ENCODE assay signal across 9 mouse cellular contexts in the genomic region with DNA sequence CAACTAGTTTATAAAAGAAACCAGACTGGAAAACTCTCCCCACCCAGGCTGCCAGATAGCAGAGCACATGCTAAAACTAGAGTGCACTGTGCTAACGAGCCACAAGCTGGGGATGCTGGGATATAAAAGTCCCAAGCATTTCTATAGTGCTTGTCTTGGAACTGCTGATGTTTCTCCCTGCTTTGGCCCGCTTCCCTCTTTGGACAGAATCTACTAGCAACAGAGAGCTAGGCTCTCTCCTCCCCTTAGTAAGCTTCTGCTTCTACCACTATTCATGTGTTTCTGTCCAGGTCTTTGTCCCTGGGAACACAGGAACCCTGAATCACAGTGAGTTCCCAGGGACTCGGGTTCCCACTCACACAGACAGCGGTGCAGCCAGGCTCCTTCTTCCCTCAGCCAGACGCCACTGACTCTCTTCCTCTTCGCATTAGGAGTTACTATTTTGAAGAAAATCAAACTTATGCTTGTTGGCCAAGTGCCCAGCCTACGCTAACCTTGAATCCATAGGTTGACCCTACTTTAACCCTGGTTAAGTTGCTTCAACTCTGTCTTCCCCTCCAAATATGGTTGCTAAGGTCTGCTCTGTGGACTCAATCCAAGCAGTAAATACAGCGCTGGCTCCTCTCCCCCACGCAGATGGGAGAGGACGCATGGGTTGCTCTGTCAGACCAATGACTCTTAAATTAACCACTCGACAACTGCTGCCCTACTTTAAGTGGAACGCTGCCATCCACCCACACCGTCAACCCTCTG.
DNase-seq lines count a peak whose midpoint lies in the region; ATAC-seq and TF ChIP-seq lines count a peak whose summit lies in the region.
"Had no signal": no experiment of that assay in that cellular context is flagged by ENCODE, and none has a peak within 500 bp of the region (broad histone marks: within the 10 kb centered on the region; RNA-seq: fewer than 3 reads in every experiment).

No protein-coding gene starts in this region.

- H3K4me2 ChIP-seq in kidney, embryonic 16.5 days (replicated peaks; ENCODE audit: low read depth, low read length): peak overlapping the region; percentile 16; the same call in 1 of the 2 replicates
- H3K4me2 ChIP-seq in myocyte (ENCODE audit: low read depth): peak overlapping the region; percentile 60

- H3K9ac ChIP-seq in kidney, embryonic 16.5 days (replicated peaks; ENCODE audit: low read length): peak overlapping the region; percentile 42; the same call in 1 of the 2 replicates

- no peaks in the 10 kb centered on the region for H3K9me3 ChIP-seq in kidney, embryonic 16.5 days (ENCODE audit: low read length)

- WGBS in kidney, embryonic 16.5 days: 40% methylated on average over 13 of the region's 13 CpGs

- TF ChIP-seq POLR2A in myocyte (IDR thresholded peaks at IDR 0.05; ENCODE audit: insufficient read length, low read depth): no peak

- peaks cover 23% of the 10 kb centered on the region for H3K4me1 ChIP-seq in kidney, embryonic 16.5 days (ENCODE audit: insufficient read depth, low read length)

- H3K27me3 ChIP-seq in kidney, embryonic 16.5 days (ENCODE audit: insufficient read depth, low read length): no peaks in the 10 kb centered on the region
- H3K27me3 ChIP-seq in myocyte (ENCODE audit: control insufficient read depth, insufficient read depth, insufficient read length): peaks cover 52% of the 10 kb centered on the region
- H3K27me3 ChIP-seq: Patski had no signal

- H3K36me3 ChIP-seq in kidney, embryonic 16.5 days (ENCODE audit: insufficient read depth, low read length): no peaks in the 10 kb centered on the region
- H3K36me3 ChIP-seq in myocyte (ENCODE audit: control insufficient read depth, insufficient read depth): no peaks in the 10 kb centered on the region

- no peaks in the 10 kb centered on the region for H3K79me2 ChIP-seq in myocyte (ENCODE audit: control insufficient read depth, insufficient read depth)

- peak; percentile 45 for DNase-seq in layer of hippocampus, adult 9-11 months
- no peak for DNase-seq in layer of hippocampus, adult 9-10 months (ENCODE audit: low spot score)
- DNase-seq in cerebellum, adult 18-20 months: peak; percentile 56 to 58
- peak; percentile 83 for DNase-seq in gastrocnemius, adult 18-20 months (ENCODE audit: low spot score)
- no peak for DNase-seq in natural killer cell, adult 2 months (ENCODE audit: low spot score in 2 of 2)
- no peak for DNase-seq in embryo, embryonic 9.5 days (ENCODE audit: extremely low spot score)

- H3K27ac ChIP-seq in kidney, embryonic 16.5 days (ENCODE audit: low read length): peak overlapping the region; percentile 92

- ATAC-seq in kidney, embryonic 16.5 days (ENCODE audit: low FRiP score, low TSS enrichment): peak; percentile 88
- ATAC-seq: Patski had no signal

- H3K4me3 ChIP-seq in kidney, embryonic 16.5 days (ENCODE audit: low read length): no peak overlapping the region
- H3K4me3 ChIP-seq in myocyte: no peak overlapping the region

- no peak overlapping the region for H3ac ChIP-seq in myocyte (ENCODE audit: control insufficient read depth, insufficient read length)

TF ChIP-seq in myocyte, 11 proteins besides CTCF, POLR2A, EP300 and RAD21:
- TF ChIP-seq MYOD1 (IDR thresholded peaks at IDR 0.05; ENCODE audit: control insufficient read depth in 1 of 3, insufficient read length in 2 of 3, low read depth in 2 of 3) (peak in 2 of 3 experiments; percentile 5 to 63), SRF (IDR thresholded peaks at IDR 0.05; ENCODE audit: control insufficient read depth, insufficient read length, low read depth) (no peak), MYOG (IDR thresholded peaks at IDR 0.05; ENCODE audit: control insufficient read depth in 1 of 3, insufficient read depth in 1 of 3, insufficient read length in 2 of 3, low read depth in 2 of 3) (peak in 1 of 3 experiments; percentile 40)

Comparison
In these comparisons a context has a peak if more than half of its experiments do, and no peak if none do; other contexts are left out.
1. DNase-seq: peak in layer of hippocampus, adult 9-11 months (single experiment), cerebellum, adult 18-20 months (2 of 2) and gastrocnemius, adult 18-20 months (single experiment); none in layer of hippocampus, adult 9-10 months (single experiment), natural killer cell, adult 2 months (0 of 2) and embryo, embryonic 9.5 days (single experiment).